Mouse (Mus musculus) brown adipose tissue, adult 24 weeks (tissue): ENCODE results near the gene Tgoln1. TPM values are rescaled to one million over a fixed set of nuclear protein-coding genes. Genes with fewer than 3 reads are reported as not detected.

Source experiments
- H3K27ac ChIP-seq: fragments of 200-500 bp; replicated peaks from 2 replicates; pipeline ENCODE4 v1.5.1; 2012; ENCODE audit warnings: low read depth, mild to moderate bottlenecking, low read length
- H3K4me1 ChIP-seq: fragments of 200-500 bp; 2 replicates; pipeline ENCODE4 v1.6.1; 2012; ENCODE audit warnings: low read length, mixed read lengths; ENCODE audit not compliant: control insufficient read depth, insufficient read depth, insufficient read length
- H3K4me3 ChIP-seq: fragments of 200-500 bp; 2 replicates; pipeline ENCODE4 v1.5.1; 2012; ENCODE audit warnings: low read depth, mild to moderate bottlenecking, low read length, moderate library complexity; ENCODE audit not compliant: insufficient read depth
- polyA plus RNA-seq: library from polyadenylated mRNA; stranded (reverse); fragments of >200 nt; gene quantifications from 2 replicates; pipeline ENCODE4 v1.2.4, GENCODE M21; 2012; ENCODE audit not compliant: missing spikeins, insufficient read depth, insufficient read length

Gene Tgoln1
- polyA plus RNA-seq, 1 experiment, result 176 TPM

- Histone ChIP-seq H3K4me1 (peaks cover 5% of the 10 kb centered on the region), H3K27ac (peak overlapping the region; percentile 49), H3K4me3 (peak overlapping the region; percentile 79)
Measured at GRCm38 (mm10) chr6:72615561-72616375, 1.0 kb downstream of the Tgoln1 start.

- peak overlapping the region; percentile 49 for H3K27ac ChIP-seq
- peak overlapping the region; percentile 79 for H3K4me3 ChIP-seq
- H3K4me1 ChIP-seq, result peaks cover 5% of the 10 kb centered on the region
Measured at GRCm38 (mm10) chr6:72615151-72615550, 1.6 kb downstream of the Tgoln1 start.

GRCm38 (mm10) chr6:72610261-72610660, 6.5 kb downstream of the Tgoln1 start:
- no peak overlapping the region for H3K27ac ChIP-seq
- no peak overlapping the region for H3K4me3 ChIP-seq
- peaks cover 2% of the 10 kb centered on the region; the same call in 1 of the 2 replicates for H3K4me1 ChIP-seq

GRCm38 (mm10) chr6:72608662-72609184, 8.1 kb downstream of the Tgoln1 start:
- H3K27ac ChIP-seq, result no peak overlapping the region
- H3K4me3 ChIP-seq, result no peak overlapping the region
- no peaks in the 10 kb centered on the region for H3K4me1 ChIP-seq

GRCm38 (mm10) chr6:72607676-72608075, 9.1 kb downstream of the Tgoln1 start:
- no peak overlapping the region for H3K4me3 ChIP-seq
- no peaks in the 10 kb centered on the region for H3K4me1 ChIP-seq
- no peak overlapping the region for H3K27ac ChIP-seq

- Histone ChIP-seq H3K4me3 (no peak overlapping the region), H3K27ac (no peak overlapping the region), H3K4me1 (no peaks in the 10 kb centered on the region)
Measured at GRCm38 (mm10) chr6:72607060-72607459, 9.7 kb downstream of the Tgoln1 start.

GRCm38 (mm10) chr6:72604066-72604465, 12.7 kb downstream of the Tgoln1 start:
- Histone ChIP-seq H3K27ac (no peak overlapping the region), H3K4me1 (no peaks in the 10 kb centered on the region), H3K4me3 (no peak overlapping the region)

GRCm38 (mm10) chr6:72601732-72602131, 15.1 kb downstream of the Tgoln1 start:
- Histone ChIP-seq H3K27ac (no peak overlapping the region), H3K4me3 (no peak overlapping the region), H3K4me1 (no peaks in the 10 kb centered on the region)

- Histone ChIP-seq H3K4me1 (no peaks in the 10 kb centered on the region), H3K27ac (no peak overlapping the region), H3K4me3 (no peak overlapping the region)
Measured at GRCm38 (mm10) chr6:72600771-72601170, 16.0 kb downstream of the Tgoln1 start.

- Histone ChIP-seq H3K4me3 (no peak overlapping the region), H3K27ac (peak overlapping the region; percentile 60; the same call in 1 of the 2 replicates)
Measured at GRCm38 (mm10) chr6:72600216-72600615, 16.6 kb downstream of the Tgoln1 start.

GRCm38 (mm10) chr6:72598791-72599557, 17.8 kb downstream of the Tgoln1 start:
- peak overlapping the region; percentile 67 for H3K4me3 ChIP-seq
- H3K27ac ChIP-seq, result peak overlapping the region; percentile 80
- no peaks in the 10 kb centered on the region for H3K4me1 ChIP-seq

More at GRCm38 (mm10) chr6:72600216-72600615, 16.6 kb downstream of the Tgoln1 start:
- H3K4me1 ChIP-seq, result no peaks in the 10 kb centered on the region

GRCm38 (mm10) chr6:72597956-72598753, 18.6 kb downstream of the Tgoln1 start, which contains the start of the genes Elmod3 and Retsat:
Elmod3 (minus strand) TSS chr6:72598413.
Retsat (plus strand) TSS chr6:72598475.
- H3K4me3 ChIP-seq, result peak within 1 kb of the TSS; percentile 87
- no peaks in the 10 kb centered on the region for H3K4me1 ChIP-seq
- peak within 1 kb of the TSS; percentile 80 for H3K27ac ChIP-seq

- peak overlapping the region; percentile 76 for H3K27ac ChIP-seq
- peak overlapping the region; percentile 87 for H3K4me3 ChIP-seq
- peaks cover 2% of the 10 kb centered on the region; the same call in 1 of the 2 replicates for H3K4me1 ChIP-seq
Measured at GRCm38 (mm10) chr6:72597083-72597874, 19.5 kb downstream of the Tgoln1 start.

- Histone ChIP-seq H3K27ac (peak overlapping the region; percentile 67), H3K4me1 (peaks cover 2% of the 10 kb centered on the region; the same call in 1 of the 2 replicates), H3K4me3 (no peak overlapping the region)
Measured at GRCm38 (mm10) chr6:72593914-72594313, 22.9 kb downstream of the Tgoln1 start.
